In the genomic region with DNA sequence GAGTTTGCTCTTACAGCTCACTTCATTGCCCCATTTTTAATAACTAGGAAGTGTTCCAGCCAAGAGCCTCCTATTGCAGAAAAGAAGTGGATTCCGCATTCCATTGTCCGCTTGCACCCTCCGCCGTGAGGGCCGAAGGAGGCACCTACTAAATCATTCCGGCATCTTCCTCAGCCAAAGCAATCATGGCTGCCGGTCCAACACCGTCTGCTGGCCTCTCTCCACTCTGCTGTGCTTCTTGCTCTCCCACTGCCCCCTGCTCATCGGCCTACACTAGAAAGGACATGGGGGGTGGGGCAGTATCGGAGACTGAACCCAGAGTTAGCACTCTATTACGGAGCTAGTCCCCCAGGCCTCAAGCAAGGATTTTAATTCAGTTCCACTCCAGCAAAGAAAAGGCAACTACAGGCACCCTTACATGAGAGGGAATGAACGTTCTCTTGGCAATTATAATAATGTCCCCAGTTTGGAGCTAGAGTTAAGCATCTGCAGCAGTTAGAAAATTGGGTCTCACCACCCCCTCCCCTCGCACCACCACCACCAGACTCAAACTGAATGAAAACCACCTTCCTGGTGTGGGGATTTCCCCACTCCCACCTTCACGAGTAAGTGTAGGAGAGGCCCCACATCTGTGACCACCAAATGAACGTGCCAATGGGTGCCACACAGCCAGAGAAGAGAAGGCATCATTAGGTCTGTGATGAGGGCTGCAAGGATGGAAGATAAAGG, we compare ENCODE assay signal across 11 mouse cellular contexts.
A peak's percentile ranks its signal among the peaks of the same experiment; 100 is the strongest.
DNase-seq lines count a peak whose midpoint lies in the region; TF ChIP-seq lines count a peak whose summit lies in the region.
"Had no signal": no experiment of that assay in that cellular context is flagged by ENCODE, and none has a peak within 500 bp of the region (broad histone marks: within the 10 kb centered on the region; RNA-seq: fewer than 3 reads in every experiment).

No protein-coding gene starts in this region.

- DNase-seq in embryo, embryonic 10 days (ENCODE audit: low spot score): peak; percentile 17
- no peak for DNase-seq in embryo, embryonic 9.5 days (ENCODE audit: extremely low spot score)
- peak; percentile 43 to 55 for DNase-seq in lung, adult 18-20 months
- no peak for DNase-seq in lung, adult 2 months
- DNase-seq in limb, embryonic 10.5 days (ENCODE audit: low spot score): peak; percentile 47
- peak; percentile 52 for DNase-seq in lung, postnatal 36 days
- no peak for DNase-seq in adrenal gland, adult 18-20 months (ENCODE audit: low spot score in 2 of 2)
- DNase-seq in adrenal gland, adult 2 months: no peak
- DNase-seq: heart, postnatal 4 days; right cerebral cortex, postnatal 25 days had no signal

- H3K36me3 ChIP-seq in limb, embryonic 10.5 days: no peaks in the 10 kb centered on the region

- no peak for TF ChIP-seq POLR2A in lung, adult 2 months (IDR thresholded peaks at IDR 0.05; ENCODE audit: borderline replicate concordance, extremely low read depth, low read depth, low read length)

- peaks cover 2% of the 10 kb centered on the region; the same call in 1 of the 2 replicates for H3K4me1 ChIP-seq in lung, adult 2 months (ENCODE audit: control insufficient read depth, insufficient read depth, low read length)
- peaks cover 18% of the 10 kb centered on the region for H3K4me1 ChIP-seq in limb, embryonic 10.5 days

- no peak for TF ChIP-seq CTCF in lung, adult 2 months (IDR thresholded peaks at IDR 0.05; ENCODE audit: insufficient read depth, low read length)

- H3K27me3 ChIP-seq in limb, embryonic 10.5 days (ENCODE audit: low read depth, poor library complexity, severe bottlenecking): no peaks in the 10 kb centered on the region

- H3K4me3 ChIP-seq in lung, adult 2 months (replicated peaks; ENCODE audit: extremely low read depth, low read depth, low read length): no peak overlapping the region
- no peak overlapping the region for H3K4me3 ChIP-seq in limb, embryonic 10.5 days
- H3K4me3 ChIP-seq: myocyte had no signal

- no peaks in the 10 kb centered on the region for H3K9me3 ChIP-seq in limb, embryonic 10.5 days (replicated peaks)

- H3K27ac ChIP-seq in limb, embryonic 10.5 days: peak overlapping the region; percentile 88

- 68% methylated on average over 15 of the region's 15 CpGs for WGBS in lung, adult 2 months
- 74% methylated on average over 15 of the region's 15 CpGs for WGBS in limb, embryonic 10.5 days

Comparison
In these comparisons a context has a peak if more than half of its experiments do, and no peak if none do; other contexts are left out.
1. DNase-seq: peak in embryo, embryonic 10 days (single experiment), lung, adult 18-20 months (2 of 2), limb, embryonic 10.5 days (single experiment) and lung, postnatal 36 days (single experiment); none in embryo, embryonic 9.5 days (single experiment), lung, adult 2 months (single experiment), adrenal gland, adult 18-20 months (0 of 2) and adrenal gland, adult 2 months (single experiment).